Mouse (Mus musculus): ENCODE results near the gene Mov10. TPM values are rescaled to one million over a fixed set of nuclear protein-coding genes. Genes with fewer than 3 reads are reported as not detected.
A peak's percentile ranks its signal among the peaks of the same experiment; 100 is the strongest.

The Mov10 gene
- polyA plus RNA-seq, 1 experiment from 2014 or later, result 20.6 TPM

DNA sequence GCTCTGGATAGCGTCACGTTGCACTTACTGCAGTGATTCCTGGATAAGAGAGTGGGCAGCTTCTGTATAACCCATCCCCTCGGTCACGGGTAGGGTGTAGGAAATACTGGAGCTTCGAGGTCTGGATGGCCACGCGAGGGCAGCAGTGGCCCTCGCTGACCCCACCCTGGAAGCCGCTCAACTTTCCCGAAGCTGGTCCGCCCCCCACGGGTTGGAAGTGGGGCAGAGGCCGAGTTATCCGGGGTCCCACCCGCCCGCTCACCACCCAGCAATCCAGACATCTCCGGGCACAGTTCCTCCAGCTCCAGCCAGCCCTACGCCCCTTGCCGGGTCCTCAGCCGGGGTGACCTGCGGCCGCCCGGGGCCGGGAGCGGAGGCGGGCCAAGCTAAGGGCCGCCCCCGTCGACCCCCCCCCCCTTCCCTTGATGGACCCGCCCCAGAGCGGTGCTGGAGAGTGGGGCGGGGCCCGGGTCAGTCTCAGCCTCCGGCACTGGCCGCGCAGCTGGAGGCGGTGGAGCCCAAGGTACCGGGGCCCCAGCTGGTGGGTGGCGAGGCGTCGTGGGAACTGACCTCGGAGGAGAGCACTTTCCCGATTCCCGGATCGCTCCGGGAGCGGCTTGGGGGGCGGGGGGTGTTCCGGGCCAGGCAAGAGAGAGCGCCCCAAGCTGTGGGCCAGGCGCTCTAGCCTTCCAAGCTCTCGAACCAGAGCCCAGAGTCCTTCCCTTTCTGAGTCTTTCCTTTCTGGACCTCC lies 29.6 kb downstream of the Mov10 start:
- peak overlapping the region; percentile 62 for H3K4me3 ChIP-seq (replicated peaks)
- peaks cover 35% of the 10 kb centered on the region for H3K27me3 ChIP-seq
- peak overlapping the region; percentile 95 for H3K4me2 ChIP-seq
- ATAC-seq (ENCODE audit: low FRiP score), result peak; percentile 84
- H3K4me1 ChIP-seq, result peaks cover 38% of the 10 kb centered on the region
- WGBS, result under 1% methylated on average over 38 of the region's 52 CpGs
- peak overlapping the region; percentile 53; the same call in 1 of the 2 replicates for H3K27ac ChIP-seq
- peaks cover 6% of the 10 kb centered on the region; the same call in 1 of the 2 replicates for H3K36me3 ChIP-seq (replicated peaks)
- H3K9ac ChIP-seq, result peak overlapping the region; percentile 73
- no peaks in the 10 kb centered on the region for H3K9me3 ChIP-seq

DNA sequence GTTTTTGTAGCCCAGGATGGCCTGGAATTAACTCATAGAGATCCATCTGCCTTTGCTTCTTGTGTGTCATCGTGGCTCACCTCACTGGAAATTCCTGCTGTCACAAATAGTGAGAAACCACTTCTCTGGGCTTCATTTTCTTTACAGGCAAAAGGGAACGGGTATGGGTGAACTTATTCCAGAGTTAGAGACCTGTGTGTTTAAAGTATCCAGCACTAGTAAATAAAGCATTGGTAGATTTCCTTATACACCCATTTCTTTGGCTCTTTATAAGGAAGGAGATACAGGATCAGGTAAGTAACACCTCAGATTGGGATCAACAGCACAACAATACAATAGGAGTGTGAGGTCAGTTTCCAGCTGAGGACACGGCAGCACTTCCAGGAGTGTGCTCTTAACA lies 30.3 kb downstream of the Mov10 start, which contains the start of gene Rhoc:
Gene Rhoc (plus strand): TSS at position 301 of the 400 bp plus-strand sequence.
- Histone ChIP-seq H3K27me3 (peaks cover 41% of the 10 kb centered on the region), H3K4me2 (peak within 1 kb of the TSS; percentile 95), H3K36me3 (replicated peaks) (peaks cover 6% of the 10 kb centered on the region; the same call in 1 of the 2 replicates), H3K27ac (peak within 1 kb of the TSS; percentile 53; the same call in 1 of the 2 replicates), H3K4me3 (replicated peaks) (peak within 1 kb of the TSS; percentile 62), H3K9me3 (no peaks in the 10 kb centered on the region), H3K4me1 (peaks cover 34% of the 10 kb centered on the region), H3K9ac (peak within 1 kb of the TSS; percentile 73)
- 0 out of 2 replicates have a peak, but pooled peaks have one; percentile 4 for ATAC-seq (ENCODE audit: low FRiP score)
- 35% methylated on average over 3 of the region's 3 CpGs for WGBS

DNA sequence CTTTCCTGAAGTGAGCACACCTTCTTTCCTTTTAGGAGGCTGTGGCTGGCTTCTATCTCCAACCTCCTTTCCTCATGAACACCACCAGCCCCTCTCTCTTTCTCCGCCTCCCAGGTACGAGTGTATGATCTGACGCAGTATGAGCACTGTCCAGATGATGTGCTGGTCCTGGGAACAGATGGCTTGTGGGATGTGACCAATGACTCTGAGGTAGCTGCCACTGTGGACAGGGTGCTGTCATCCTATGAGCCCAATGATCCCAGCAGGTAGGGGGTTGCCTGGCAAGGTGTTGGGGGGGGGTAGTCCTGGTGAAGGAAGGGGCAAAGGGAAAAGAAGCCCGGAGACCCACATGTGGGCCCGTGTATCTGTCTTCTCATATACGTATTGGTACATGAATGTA lies 33.1 kb downstream of the Mov10 start:
- Histone ChIP-seq H3K4me2 (no peak overlapping the region), H3K27ac (no peak overlapping the region), H3K27me3 (peaks cover 69% of the 10 kb centered on the region), H3K9ac (no peak overlapping the region), H3K9me3 (no peaks in the 10 kb centered on the region), H3K4me1 (peaks cover 36% of the 10 kb centered on the region), H3K36me3 (replicated peaks) (no peaks in the 10 kb centered on the region), H3K4me3 (replicated peaks) (no peak overlapping the region)
- no peak for ATAC-seq (ENCODE audit: low FRiP score)
- 86% methylated on average over 6 of the region's 6 CpGs for WGBS

DNA sequence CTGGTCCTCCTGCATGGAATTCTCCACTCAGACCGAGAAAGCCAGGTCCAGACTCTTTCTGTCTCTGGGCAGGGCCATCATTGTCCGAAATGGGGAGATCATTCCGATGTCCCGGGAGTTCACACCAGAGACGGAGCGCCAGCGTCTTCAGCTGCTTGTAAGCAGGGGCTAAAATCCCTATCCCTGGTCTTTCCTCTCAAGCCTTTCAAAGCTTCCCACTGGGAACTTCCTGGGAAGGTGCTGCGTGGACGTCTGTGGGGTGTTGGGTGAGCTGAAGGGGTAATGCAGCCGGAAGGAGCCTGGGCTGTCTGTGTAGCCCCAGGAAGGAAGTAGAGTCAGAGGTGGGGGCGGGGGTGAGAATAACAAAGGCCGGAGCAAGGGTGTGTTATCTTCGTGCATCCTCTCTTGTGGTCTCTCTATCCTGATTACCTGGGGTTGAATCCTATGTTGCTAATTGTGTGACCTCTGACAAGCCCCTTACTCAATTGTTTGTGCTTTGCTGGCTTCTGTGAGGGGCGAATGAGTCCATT lies 34.3 kb downstream of the Mov10 start:
- Histone ChIP-seq H3K4me2 (no peak overlapping the region), H3K4me3 (replicated peaks) (no peak overlapping the region), H3K27me3 (peaks cover 82% of the 10 kb centered on the region), H3K4me1 (peaks cover 23% of the 10 kb centered on the region), H3K9me3 (no peaks in the 10 kb centered on the region), H3K36me3 (replicated peaks) (no peaks in the 10 kb centered on the region), H3K9ac (no peak overlapping the region), H3K27ac (no peak overlapping the region)
- no peak for ATAC-seq (ENCODE audit: low FRiP score)
- 39% methylated on average over 14 of the region's 14 CpGs for WGBS

DNA sequence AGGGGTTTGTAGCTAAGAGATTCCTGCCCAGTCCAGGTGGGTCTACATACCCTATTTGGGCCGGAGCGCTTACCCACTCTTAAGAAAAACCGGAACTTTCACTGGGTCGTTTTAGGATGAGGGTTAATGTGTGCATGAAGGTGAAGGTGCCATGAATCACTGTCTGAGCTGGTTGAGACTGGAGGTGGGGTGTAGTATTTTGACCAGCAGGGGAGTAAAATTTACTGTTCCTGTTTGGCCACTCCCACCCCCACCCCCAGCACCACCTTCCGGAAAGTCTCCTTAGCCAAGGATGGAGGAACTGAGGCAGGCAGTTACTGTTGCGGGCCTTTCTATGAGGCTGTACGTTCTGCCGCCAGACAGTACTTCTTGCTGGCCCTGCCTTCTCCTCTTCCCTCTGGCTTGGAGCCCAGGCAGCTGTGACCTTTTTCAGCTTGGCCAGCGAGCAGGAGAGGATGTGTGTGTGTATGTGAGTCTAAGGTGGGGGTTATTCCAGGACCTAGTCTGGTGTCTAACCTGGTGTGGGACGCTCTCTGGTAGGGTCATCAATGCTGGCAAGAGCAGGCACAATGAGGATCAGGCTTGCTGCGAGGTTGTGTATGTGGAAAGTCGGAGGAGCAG lies 36.2 kb downstream of the Mov10 start:
- WGBS, result 13% methylated on average over 12 of the region's 12 CpGs
- H3K4me2 ChIP-seq, result peak overlapping the region; percentile 80
- ATAC-seq (ENCODE audit: low FRiP score), result no peak

DNA sequence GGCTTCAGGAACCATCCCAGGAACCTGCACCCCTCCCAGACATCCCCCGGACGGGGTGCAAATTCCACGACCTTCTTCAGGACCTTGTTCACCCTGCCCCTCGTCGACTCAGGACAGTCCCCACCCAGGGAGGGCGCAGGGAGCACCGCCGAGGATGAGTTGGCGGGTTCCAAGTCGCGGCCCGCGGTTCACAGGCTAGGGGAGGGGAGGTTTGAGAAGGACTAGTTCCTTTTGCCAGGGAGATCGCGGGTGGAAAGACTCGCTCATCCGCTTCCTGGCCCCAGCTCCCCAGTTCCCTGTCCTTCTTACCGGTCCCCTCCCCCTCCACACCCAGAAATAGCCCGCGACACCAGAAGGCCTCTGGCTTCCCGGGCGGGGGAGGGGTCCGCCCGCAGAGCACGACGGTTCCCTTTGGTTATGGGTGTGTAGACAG lies 36.9 kb downstream of the Mov10 start, which contains the start of gene Fam19a3:
Gene Fam19a3 (minus strand): TSS at position 370 of the 433 bp plus-strand sequence.
- H3K4me3 ChIP-seq (replicated peaks), result peak within 1 kb of the TSS; percentile 44
- H3K4me2 ChIP-seq, result peak within 1 kb of the TSS; percentile 80
- peaks cover 24% of the 10 kb centered on the region for H3K4me1 ChIP-seq
- H3K36me3 ChIP-seq (replicated peaks), result no peaks in the 10 kb centered on the region
- ATAC-seq (ENCODE audit: low FRiP score), result peak; percentile 17; the same call in 1 of the 2 replicates
- no peaks in the 10 kb centered on the region for H3K9me3 ChIP-seq
- under 1% methylated on average over 26 of the region's 26 CpGs for WGBS
- H3K27me3 ChIP-seq, result peaks cover 99% of the 10 kb centered on the region
- H3K9ac ChIP-seq, result peak within 1 kb of the TSS; percentile 44
- no peak within 1 kb of the TSS for H3K27ac ChIP-seq

More for the DNA sequence above, 36.2 kb downstream of the Mov10 start:
- no peak overlapping the region for H3K27ac ChIP-seq
- peaks cover 21% of the 10 kb centered on the region for H3K4me1 ChIP-seq
- peak overlapping the region; percentile 44; the same call in 1 of the 2 replicates for H3K9ac ChIP-seq
- no peaks in the 10 kb centered on the region for H3K9me3 ChIP-seq
- H3K4me3 ChIP-seq (replicated peaks), result peak overlapping the region; percentile 44; the same call in 1 of the 2 replicates
- peaks cover 92% of the 10 kb centered on the region for H3K27me3 ChIP-seq
- H3K36me3 ChIP-seq (replicated peaks), result no peaks in the 10 kb centered on the region

DNA sequence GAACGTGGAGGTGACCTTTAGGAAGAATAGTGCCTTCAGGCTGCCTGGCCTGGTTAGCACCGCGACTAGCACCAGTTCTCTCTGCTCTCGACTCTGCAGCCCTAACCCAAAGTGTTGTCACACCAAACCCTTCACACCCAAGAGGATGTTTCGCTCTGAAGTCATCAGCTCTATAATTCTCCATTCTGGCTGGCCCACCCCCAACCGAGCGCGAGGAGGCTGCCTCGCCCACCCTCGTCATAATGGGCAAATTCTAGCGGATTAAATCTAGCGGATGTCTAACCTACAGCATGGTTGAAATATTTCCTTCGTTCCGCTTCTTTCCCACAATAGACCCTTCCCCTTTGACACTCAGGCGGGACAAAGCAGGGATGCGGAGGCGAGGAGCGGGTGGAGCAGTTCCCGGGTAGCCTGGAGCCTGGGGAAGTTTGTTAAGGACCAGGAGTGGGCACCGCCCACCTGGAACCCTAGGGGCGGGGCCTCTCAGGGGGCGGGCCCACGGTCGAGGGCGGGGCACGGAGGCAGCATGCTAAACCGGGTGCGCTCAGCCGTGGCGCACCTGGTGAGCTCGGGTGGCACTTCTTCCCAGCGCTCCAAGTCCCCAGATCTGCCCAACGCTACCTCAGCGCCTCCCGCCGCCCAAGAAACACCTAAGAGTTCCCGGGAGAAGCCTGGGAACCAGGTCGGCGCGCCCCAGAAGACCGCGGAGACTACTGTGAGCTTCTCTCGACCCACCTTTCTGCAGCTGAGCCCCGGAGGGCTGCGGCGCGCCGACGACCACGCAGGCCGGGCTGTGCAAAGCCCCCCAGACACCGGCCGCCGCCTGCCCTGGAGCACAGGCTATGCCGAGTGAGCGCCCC lies 37.6 kb downstream of the Mov10 start, which contains the start of gene Ppm1j:
Gene Ppm1j (plus strand): TSS at position 496 of the 860 bp plus-strand sequence.
- no peak within 1 kb of the TSS for H3K27ac ChIP-seq
- peak within 1 kb of the TSS; percentile 44 for H3K4me3 ChIP-seq (replicated peaks)
- no peaks in the 10 kb centered on the region for H3K36me3 ChIP-seq (replicated peaks)
- H3K4me2 ChIP-seq, result peak within 1 kb of the TSS; percentile 80
- peak within 1 kb of the TSS; percentile 44 for H3K9ac ChIP-seq
- peaks cover 24% of the 10 kb centered on the region for H3K4me1 ChIP-seq
- peak; percentile 74 for ATAC-seq (ENCODE audit: low FRiP score)
- H3K9me3 ChIP-seq, result no peaks in the 10 kb centered on the region
- under 1% methylated on average over 56 of the region's 56 CpGs for WGBS
- peaks cover 100% of the 10 kb centered on the region for H3K27me3 ChIP-seq

DNA sequence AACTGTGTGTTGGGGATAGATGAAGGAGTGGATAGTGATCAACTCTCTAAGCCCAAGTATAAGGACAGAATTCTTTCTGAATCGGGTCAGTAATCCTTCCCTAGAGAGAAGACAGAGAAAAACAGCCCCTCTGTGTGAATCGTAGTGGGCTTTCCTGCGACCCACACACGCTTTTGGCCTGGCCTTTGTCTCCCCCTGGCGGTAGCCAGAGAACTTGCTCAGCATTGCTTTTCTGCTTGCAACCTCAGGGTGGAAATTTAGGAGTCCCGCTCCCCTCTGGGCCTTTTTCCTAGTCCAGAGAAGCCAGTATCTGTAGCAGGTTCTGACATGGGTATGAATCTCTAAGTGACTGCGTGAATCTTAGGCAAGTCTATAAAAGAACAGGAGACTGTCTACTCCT lies 38.4 kb downstream of the Mov10 start:
- WGBS, result under 1% methylated on average over 7 of the region's 7 CpGs
- H3K4me1 ChIP-seq, result peaks cover 24% of the 10 kb centered on the region
- H3K27me3 ChIP-seq, result peaks cover 96% of the 10 kb centered on the region
- no peaks in the 10 kb centered on the region for H3K9me3 ChIP-seq
- H3K36me3 ChIP-seq (replicated peaks), result no peaks in the 10 kb centered on the region
- no peak overlapping the region for H3K27ac ChIP-seq
- no peak overlapping the region for H3K4me2 ChIP-seq
- no peak overlapping the region for H3K9ac ChIP-seq
- no peak overlapping the region for H3K4me3 ChIP-seq (replicated peaks)
- no peak for ATAC-seq (ENCODE audit: low FRiP score)

DNA sequence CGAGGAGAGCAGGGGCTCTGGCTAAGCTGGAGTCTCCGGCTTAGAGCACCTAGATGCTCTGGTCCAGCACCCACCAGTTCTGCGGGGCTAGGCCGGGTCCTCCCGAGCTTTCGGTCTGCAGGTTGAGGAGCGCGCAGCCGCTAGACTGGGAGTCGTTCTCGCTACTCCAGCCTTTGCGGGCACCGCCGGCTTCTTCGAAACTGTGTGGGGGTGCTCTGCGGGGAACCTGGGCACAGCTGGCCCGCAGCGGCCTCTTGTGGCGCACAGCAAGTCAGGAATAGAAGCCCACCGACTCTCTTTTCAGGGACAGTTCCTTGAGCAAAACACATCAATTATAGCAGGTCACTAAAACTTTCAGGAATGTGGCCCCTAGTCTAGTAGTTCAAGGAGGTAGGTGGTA lies 41.0 kb downstream of the Mov10 start:
- H3K9me3 ChIP-seq, result no peaks in the 10 kb centered on the region
- peak overlapping the region; percentile 44; the same call in 1 of the 2 replicates for H3K9ac ChIP-seq
- H3K27ac ChIP-seq, result no peak overlapping the region
- no peaks in the 10 kb centered on the region for H3K36me3 ChIP-seq (replicated peaks)
- H3K4me3 ChIP-seq (replicated peaks), result peak overlapping the region; percentile 37
- H3K4me1 ChIP-seq, result peaks cover 24% of the 10 kb centered on the region
- peak overlapping the region; percentile 60 for H3K4me2 ChIP-seq
- peaks cover 82% of the 10 kb centered on the region for H3K27me3 ChIP-seq
- ATAC-seq (ENCODE audit: low FRiP score), result 0 out of 2 replicates have a peak, but pooled peaks have one; percentile 24
- under 1% methylated on average over 20 of the region's 20 CpGs for WGBS

DNA sequence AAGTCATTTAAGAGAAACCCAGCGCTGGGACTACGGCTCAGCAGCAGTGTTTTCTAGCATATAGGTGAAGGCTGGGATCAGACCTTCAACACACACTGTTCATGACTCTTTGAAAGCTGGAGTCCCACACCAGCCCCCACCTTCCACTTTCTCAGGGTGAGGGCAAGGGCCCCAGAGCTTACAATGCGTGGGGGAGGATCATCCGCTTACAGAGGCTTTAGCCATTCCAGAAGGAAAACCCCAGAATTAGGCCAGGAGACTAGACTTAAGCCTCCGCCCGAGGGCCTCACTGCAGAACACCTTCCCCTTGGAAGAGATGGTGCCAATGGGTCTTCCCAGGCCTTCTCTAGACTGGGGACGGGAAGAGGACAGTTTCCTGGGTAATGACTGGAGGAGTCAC lies 45.1 kb downstream of the Mov10 start:
- Histone ChIP-seq H3K27me3 (peaks cover 42% of the 10 kb centered on the region), H3K27ac (no peak overlapping the region), H3K36me3 (replicated peaks) (no peaks in the 10 kb centered on the region), H3K4me2 (no peak overlapping the region), H3K9me3 (no peaks in the 10 kb centered on the region), H3K4me1 (peaks cover 9% of the 10 kb centered on the region), H3K4me3 (replicated peaks) (no peak overlapping the region), H3K9ac (no peak overlapping the region)
- ATAC-seq (ENCODE audit: low FRiP score), result no peak
- WGBS, result 74% methylated on average over 7 of the region's 7 CpGs

DNA sequence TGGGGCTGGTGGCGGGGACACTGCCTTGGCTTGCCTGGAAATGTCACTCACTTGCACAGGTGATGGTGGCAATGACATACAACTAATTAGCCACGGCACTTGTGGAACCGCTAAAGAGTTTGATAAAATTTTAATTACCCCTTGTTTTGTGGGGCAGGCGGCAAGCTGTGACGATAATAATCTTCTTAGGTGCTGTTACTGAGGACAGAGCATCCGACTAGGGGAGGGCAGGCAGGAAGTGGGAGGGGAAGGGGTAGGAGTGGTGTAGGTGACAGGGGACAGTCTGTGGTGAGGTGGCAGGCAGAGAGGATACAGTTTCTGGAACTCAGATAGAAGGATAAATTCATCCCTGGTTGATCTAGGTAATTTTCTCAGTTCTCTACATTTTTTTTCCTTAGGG lies 46.9 kb downstream of the Mov10 start:
- Histone ChIP-seq H3K9me3 (no peaks in the 10 kb centered on the region), H3K9ac (no peak overlapping the region), H3K27me3 (peaks cover 24% of the 10 kb centered on the region), H3K4me3 (replicated peaks) (no peak overlapping the region), H3K27ac (no peak overlapping the region), H3K4me2 (no peak overlapping the region), H3K36me3 (replicated peaks) (no peaks in the 10 kb centered on the region), H3K4me1 (no peaks in the 10 kb centered on the region)
- ATAC-seq (ENCODE audit: low FRiP score), result no peak
- WGBS, result 58% methylated on average over 6 of the region's 6 CpGs

Data from forebrain, embryonic 12.5 days (tissue).